Mouse (Mus musculus) olfactory bulb, adult 2 months (tissue): Measurements from ENCODE around the gene Rpl27.
"Not testable (repeated sequence)": the region's sequence is repeated elsewhere in the genome, so short reads cannot be mapped to it uniquely, and the experiment has no call there.

ENCODE experiments used
- CTCF ChIP-seq: fragments of 200-500 bp; IDR thresholded peaks from 2 replicates; pipeline ENCODE4 v1.5.1; 2012; ENCODE audit warnings: low read depth, mild to moderate bottlenecking, low read length, moderate library complexity; ENCODE audit not compliant: insufficient read depth
- POLR2A ChIP-seq: fragments of 200-500 bp; IDR thresholded peaks from 2 replicates; pipeline ENCODE4 v1.6.1; 2012; ENCODE audit warnings: mild to moderate bottlenecking, low read depth, low read length, moderate library complexity; ENCODE audit not compliant: insufficient read depth

- not testable (repeated sequence) for TF ChIP-seq POLR2A, CTCF
These were observed 24.5 kb downstream of the Rpl27 start for GRCm38 (mm10) chr11:101466552-101466950.
